Mouse (Mus musculus) forebrain, embryonic 13.5 days (tissue): ENCODE measurements at regions not wholly inside any gene's neighbourhood (a gene's known extent, or its start where the extent isn't known, plus 50 kb on each side); places are given as distances from the start of the nearest gene placed in this dataset.

Experiments
- ATAC-seq: fragments of 200-750 bp; cut with Nextera tagmentation; 2 replicates; pipeline ENCODE4 v1.8.0; 2017
- H3K27ac ChIP-seq: fragments of 300-500 bp; sonication (generic); 2 replicates; pipeline ENCODE4 v1.5.1; 2015; ENCODE audit warnings: inconsistent platforms, mild to moderate bottlenecking, moderate library complexity
- H3K27me3 ChIP-seq: fragments of 300-500 bp; sonication (generic); 2 replicates; pipeline ENCODE4 v1.6.1; 2015; ENCODE audit warnings: mild to moderate bottlenecking, inconsistent platforms
- H3K36me3 ChIP-seq: fragments of 300-500 bp; sonication (generic); 2 replicates; pipeline ENCODE4 v1.6.1; 2015; ENCODE audit warnings: mild to moderate bottlenecking, inconsistent platforms; ENCODE audit not compliant: poor library complexity, severe bottlenecking
- H3K4me1 ChIP-seq: fragments of 300-500 bp; sonication (generic); 2 replicates; pipeline ENCODE4 v1.6.1; 2015; ENCODE audit warnings: inconsistent platforms
- H3K4me2 ChIP-seq: fragments of 300-500 bp; sonication (generic); 2 replicates; pipeline ENCODE4 v1.6.1; 2015; ENCODE audit warnings: inconsistent platforms, mild to moderate bottlenecking, moderate library complexity
- H3K4me3 ChIP-seq: fragments of 300-500 bp; sonication (generic); 2 replicates; pipeline ENCODE4 v1.5.1; 2015; ENCODE audit warnings: mild to moderate bottlenecking, inconsistent platforms
- H3K9ac ChIP-seq: fragments of 300-500 bp; sonication (generic); 2 replicates; pipeline ENCODE4 v1.6.1; 2015; ENCODE audit warnings: mild to moderate bottlenecking, inconsistent platforms
- H3K9me3 ChIP-seq: fragments of 300-500 bp; sonication (generic); replicated peaks from 2 replicates; pipeline ENCODE4 v1.6.1; 2016; ENCODE audit warnings: inconsistent platforms
- WGBS: fragments of 180-500 bp; shearing (Covaris S2); methylation state at CpG from one replicate; pipeline ENCODE4 v1.1.7; 2015; 5-methylcytosine and 5-hydroxymethylcytosine counted together

DNA sequence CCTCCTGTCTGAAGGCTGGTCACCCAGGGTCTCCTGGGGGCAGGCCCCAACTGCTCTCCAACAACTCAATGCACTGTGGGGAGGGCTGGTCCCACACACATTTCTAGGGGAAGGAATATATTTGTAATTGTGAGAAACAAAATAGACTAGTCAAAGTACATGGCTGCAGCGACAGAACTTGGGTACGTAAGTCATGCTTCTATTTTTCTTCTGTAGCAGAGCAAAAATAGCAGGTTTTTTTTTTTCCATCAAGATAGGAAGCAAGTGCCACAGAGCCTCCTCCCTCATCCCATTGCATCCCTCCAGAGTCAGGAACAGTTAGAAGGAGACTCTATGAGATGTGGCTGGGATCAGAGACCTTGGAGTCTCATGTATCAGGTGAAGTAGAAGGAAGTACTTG, 124.9 kb upstream of the Tnr start:
- no peak overlapping the region for H3K27ac ChIP-seq
- H3K4me1 ChIP-seq = no peaks in the 10 kb centered on the region
- H3K9ac ChIP-seq = no peak overlapping the region
- no peak for ATAC-seq
- no peaks in the 10 kb centered on the region for H3K36me3 ChIP-seq
- H3K4me3 ChIP-seq = no peak overlapping the region
- H3K9me3 ChIP-seq = 0 out of 2 replicates have a peak, but pooled peaks cover 3% of the 10 kb centered on the region
- H3K27me3 ChIP-seq = no peaks in the 10 kb centered on the region
- no peak overlapping the region for H3K4me2 ChIP-seq
- WGBS = 99% methylated on average over 2 of the region's 2 CpGs

DNA sequence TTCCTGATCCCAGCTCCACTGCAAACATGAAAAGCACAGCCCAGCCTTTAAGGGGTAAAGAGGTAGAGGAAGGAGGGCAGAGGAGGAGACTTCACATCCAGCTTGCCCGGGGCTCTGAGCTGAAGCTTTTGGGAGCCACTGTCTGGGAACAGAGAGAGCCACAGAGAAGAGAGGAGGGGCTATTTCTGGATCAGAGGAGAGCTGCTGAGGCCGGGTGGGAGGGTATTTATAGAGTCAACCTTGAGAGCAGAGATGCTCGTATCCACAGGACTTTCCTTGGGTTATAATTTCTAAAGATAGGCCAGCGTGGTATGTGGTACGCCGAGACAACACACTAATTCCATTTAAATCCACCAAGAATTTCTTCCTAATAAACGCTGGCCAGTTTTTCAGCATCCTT, 117.3 kb upstream of the Tnr start:
- Histone ChIP-seq H3K4me3 (no peak overlapping the region), H3K36me3 (no peaks in the 10 kb centered on the region), H3K9ac (no peak overlapping the region), H3K4me1 (no peaks in the 10 kb centered on the region), H3K27me3 (no peaks in the 10 kb centered on the region), H3K9me3 (0 out of 2 replicates have a peak, but pooled peaks cover 3% of the 10 kb centered on the region), H3K4me2 (no peak overlapping the region), H3K27ac (no peak overlapping the region)
- WGBS = 86% methylated on average over 7 of the region's 7 CpGs
- no peak for ATAC-seq

DNA sequence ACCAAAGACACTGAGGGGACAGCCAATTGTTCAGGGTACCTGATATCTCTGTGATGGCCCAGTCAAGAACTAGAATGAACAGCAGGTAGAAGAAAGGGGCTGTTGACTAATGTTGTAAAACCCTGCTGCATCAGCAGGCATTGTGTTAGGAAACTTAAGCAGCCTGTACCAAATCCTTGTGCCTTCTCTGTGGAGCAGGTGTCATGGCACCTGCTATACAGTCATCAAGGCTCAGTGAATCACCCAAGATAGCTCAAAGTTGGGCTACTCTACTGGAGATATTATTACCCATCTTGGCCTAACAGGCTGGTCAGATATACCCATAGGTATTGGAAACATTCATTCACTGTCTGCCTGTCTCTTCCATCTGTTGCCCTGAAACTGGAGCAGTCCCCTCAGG, 116.8 kb upstream of the Tnr start:
- Histone ChIP-seq H3K4me1 (no peaks in the 10 kb centered on the region), H3K9me3 (0 out of 2 replicates have a peak, but pooled peaks cover 3% of the 10 kb centered on the region), H3K4me2 (no peak overlapping the region), H3K36me3 (no peaks in the 10 kb centered on the region), H3K9ac (no peak overlapping the region), H3K27me3 (no peaks in the 10 kb centered on the region), H3K27ac (no peak overlapping the region), H3K4me3 (no peak overlapping the region)
- ATAC-seq = no peak

DNA sequence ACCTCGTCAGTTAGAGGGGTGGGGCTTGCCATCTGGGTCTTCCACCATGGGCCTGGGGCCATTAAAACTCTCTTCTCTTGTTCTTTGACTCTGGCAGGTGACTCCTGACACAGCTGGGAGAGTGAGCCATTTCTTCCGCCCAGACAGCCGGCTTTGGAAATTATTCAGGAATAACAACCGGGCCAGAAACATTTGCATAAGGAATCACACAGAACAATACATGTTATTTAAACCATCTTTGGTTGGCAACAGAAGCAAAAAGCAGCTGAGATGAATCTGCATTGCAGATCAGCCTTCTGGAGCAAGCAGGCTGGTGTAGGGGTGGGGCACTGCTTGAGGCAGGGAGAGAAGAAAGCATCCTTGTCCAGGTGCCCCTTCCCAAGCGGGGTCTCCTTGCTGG, 110.2 kb upstream of the Tnr start:
- no peak overlapping the region for H3K9ac ChIP-seq
- no peaks in the 10 kb centered on the region for H3K36me3 ChIP-seq
- ATAC-seq = peak; percentile 93
- H3K4me2 ChIP-seq = no peak overlapping the region
- peaks cover 28% of the 10 kb centered on the region for H3K4me1 ChIP-seq
- no peaks in the 10 kb centered on the region for H3K27me3 ChIP-seq
- WGBS = 24% methylated on average over 5 of the region's 5 CpGs
- H3K4me3 ChIP-seq = no peak overlapping the region
- H3K9me3 ChIP-seq = no peaks in the 10 kb centered on the region
- H3K27ac ChIP-seq = peak overlapping the region; percentile 68

DNA sequence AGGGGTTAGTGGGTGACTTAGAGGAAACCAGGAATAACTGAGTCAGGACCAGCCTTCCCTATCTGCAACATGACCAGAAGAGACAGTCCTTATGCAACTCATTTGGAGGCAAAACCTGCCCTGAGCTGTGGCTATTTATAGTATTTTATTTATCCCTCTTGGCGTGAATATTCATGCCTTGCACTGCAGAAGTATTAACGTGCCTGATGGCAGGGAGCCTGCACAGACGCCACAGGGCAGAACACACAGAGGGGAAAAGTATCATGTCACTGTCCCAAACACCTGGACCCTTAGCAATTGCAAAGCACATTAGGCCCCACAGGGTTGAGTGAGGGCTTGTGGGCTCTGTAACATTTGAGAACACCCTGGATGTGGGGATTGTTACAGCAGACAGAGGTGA, 107.9 kb upstream of the Tnr start:
- H3K4me2 ChIP-seq = no peak overlapping the region
- ATAC-seq = no peak
- no peaks in the 10 kb centered on the region for H3K36me3 ChIP-seq
- H3K4me3 ChIP-seq = no peak overlapping the region
- 42% methylated on average over 3 of the region's 3 CpGs for WGBS
- H3K9me3 ChIP-seq = no peaks in the 10 kb centered on the region
- H3K27me3 ChIP-seq = no peaks in the 10 kb centered on the region
- no peak overlapping the region for H3K9ac ChIP-seq
- H3K27ac ChIP-seq = peak overlapping the region; percentile 21; the same call in 1 of the 2 replicates
- H3K4me1 ChIP-seq = peaks cover 28% of the 10 kb centered on the region

DNA sequence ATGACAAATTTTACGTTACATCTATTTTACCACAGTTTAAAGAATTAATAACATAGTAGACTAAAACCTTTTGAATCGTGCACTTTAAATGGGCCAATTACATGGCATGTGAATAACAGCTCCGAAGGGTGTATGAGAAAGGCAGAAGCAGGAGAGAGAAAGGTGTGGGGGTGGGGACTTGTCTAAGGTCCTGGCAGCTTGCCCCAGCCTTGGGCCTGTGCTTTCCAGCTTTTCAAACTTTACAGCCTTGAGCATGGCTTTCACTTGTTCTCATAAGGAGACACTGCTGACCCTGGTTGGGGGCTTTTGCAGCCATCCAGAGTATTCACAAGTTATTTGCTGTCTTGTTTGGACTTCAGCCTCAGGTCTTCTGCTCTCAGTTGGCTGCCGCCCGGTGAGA, 106.4 kb upstream of the Tnr start:
- no peaks in the 10 kb centered on the region for H3K27me3 ChIP-seq
- H3K9me3 ChIP-seq = no peaks in the 10 kb centered on the region
- no peak overlapping the region for H3K9ac ChIP-seq
- 68% methylated on average over 5 of the region's 5 CpGs for WGBS
- H3K4me1 ChIP-seq = peaks cover 28% of the 10 kb centered on the region
- H3K27ac ChIP-seq = no peak overlapping the region
- no peak for ATAC-seq
- H3K4me3 ChIP-seq = no peak overlapping the region
- no peaks in the 10 kb centered on the region for H3K36me3 ChIP-seq
- no peak overlapping the region for H3K4me2 ChIP-seq

DNA sequence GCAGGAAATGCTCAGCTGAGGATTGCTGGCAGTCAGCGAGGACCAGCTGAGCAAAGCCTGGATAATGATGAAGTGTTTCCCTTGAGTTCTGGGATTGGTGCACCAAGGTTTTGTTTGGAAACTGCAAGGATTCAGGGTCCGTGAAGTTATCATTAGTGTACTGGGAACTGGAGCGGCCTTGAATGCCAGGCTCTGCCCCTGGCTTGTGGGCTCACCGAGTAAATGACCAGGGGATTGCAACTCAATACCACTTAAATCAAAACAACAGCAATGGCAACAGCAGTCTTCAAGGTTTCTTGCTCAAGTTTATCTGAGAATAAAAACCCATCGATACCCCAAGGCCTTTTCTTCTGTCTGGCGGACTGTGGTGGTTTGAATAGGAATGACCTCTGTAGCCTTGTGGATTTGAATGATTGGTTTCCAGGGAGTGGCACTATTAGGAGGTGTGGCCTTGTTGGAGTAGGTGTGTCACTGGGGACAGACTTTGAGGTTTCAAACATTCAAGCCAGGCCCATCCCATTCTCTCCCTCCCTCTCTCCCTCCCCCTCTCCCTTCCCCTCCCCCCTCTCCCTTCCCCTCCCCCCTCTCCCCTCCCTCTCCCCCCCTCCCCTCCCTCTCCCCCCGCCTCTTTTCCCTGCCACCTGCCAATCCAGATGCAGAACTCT, 104.1 kb upstream of the Tnr start:
- Histone ChIP-seq H3K4me3 (no peak overlapping the region), H3K27me3 (no peaks in the 10 kb centered on the region), H3K4me2 (no peak overlapping the region), H3K9me3 (no peaks in the 10 kb centered on the region), H3K4me1 (peaks cover 21% of the 10 kb centered on the region), H3K36me3 (no peaks in the 10 kb centered on the region), H3K27ac (no peak overlapping the region), H3K9ac (no peak overlapping the region)
- 71% methylated on average over 6 of the region's 7 CpGs for WGBS
- ATAC-seq = no peak

DNA sequence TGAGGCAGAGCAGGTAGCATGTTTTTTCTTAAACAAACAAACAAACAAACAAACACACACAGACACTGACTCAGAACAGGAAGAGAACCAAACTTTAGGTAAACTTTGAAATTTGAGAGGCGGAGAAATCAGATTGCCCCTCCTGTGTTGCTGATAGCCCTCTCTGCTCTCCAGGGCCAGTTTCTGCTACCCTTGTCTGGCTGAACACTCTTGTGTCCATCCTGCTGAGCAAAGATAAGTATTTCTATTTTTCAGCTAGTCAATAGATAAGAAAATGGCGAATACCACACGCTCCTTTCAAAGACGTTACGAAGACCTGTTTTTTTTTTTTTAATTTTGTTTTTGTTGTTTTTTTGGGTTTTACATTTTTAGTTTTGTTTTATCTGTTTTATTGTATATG, 103.4 kb upstream of the Tnr start:
- Histone ChIP-seq H3K27me3 (no peaks in the 10 kb centered on the region), H3K27ac (no peak overlapping the region), H3K4me3 (no peak overlapping the region), H3K36me3 (no peaks in the 10 kb centered on the region), H3K9ac (no peak overlapping the region), H3K4me2 (no peak overlapping the region), H3K4me1 (peaks cover 19% of the 10 kb centered on the region), H3K9me3 (no peaks in the 10 kb centered on the region)
- no peak for ATAC-seq
- 94% methylated on average over 5 of the region's 5 CpGs for WGBS

DNA sequence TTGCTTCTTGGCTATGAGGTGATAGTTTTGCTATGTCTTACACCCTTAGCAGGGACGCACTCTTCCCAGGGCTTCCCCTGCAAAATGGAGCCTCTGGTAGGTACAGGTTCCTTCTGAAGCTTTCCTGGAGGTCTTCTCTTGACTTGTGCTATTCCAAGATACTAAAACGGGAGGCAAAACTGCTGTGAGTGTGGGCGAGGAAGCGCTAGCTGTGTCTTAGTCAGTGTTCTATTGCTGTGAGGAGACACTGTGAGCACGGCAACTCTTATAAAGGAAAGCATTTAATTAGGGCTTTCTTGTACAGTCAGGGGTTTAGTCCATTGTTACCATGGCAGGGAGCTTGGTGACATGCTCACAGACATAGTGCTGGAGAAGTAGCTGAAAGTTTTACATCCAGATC, 99.9 kb upstream of the Tnr start:
- H3K27ac ChIP-seq = no peak overlapping the region
- no peaks in the 10 kb centered on the region for H3K36me3 ChIP-seq
- WGBS = 82% methylated on average over 5 of the region's 5 CpGs
- H3K4me3 ChIP-seq = no peak overlapping the region
- H3K4me2 ChIP-seq = no peak overlapping the region
- no peak for ATAC-seq
- no peaks in the 10 kb centered on the region for H3K27me3 ChIP-seq
- no peak overlapping the region for H3K9ac ChIP-seq
- no peaks in the 10 kb centered on the region for H3K4me1 ChIP-seq
- no peaks in the 10 kb centered on the region for H3K9me3 ChIP-seq

DNA sequence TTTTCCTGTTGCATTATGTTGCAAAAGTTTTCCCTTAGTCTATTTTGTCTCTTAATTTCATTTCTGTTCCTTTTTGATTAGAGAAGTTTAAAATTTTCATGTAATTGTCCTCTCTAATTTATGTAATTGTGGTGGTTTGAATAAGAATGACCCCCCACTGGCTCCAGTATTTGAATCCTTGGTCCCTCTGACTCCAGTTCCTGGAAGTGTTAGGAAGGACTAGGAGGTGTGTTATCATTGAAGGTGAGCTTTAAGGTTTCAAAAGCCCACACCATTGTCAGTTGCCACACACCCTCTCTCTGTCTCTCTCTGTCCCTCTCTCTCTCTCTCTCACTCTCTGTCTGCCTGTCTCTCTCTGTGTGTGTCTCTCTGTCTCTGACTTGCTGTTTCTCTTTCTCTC, 93.6 kb upstream of the Tnr start:
- no peak for ATAC-seq
- Histone ChIP-seq H3K9ac (no peak overlapping the region), H3K9me3 (no peaks in the 10 kb centered on the region), H3K27me3 (no peaks in the 10 kb centered on the region), H3K4me2 (no peak overlapping the region), H3K4me3 (no peak overlapping the region), H3K27ac (no peak overlapping the region), H3K4me1 (no peaks in the 10 kb centered on the region), H3K36me3 (no peaks in the 10 kb centered on the region)

DNA sequence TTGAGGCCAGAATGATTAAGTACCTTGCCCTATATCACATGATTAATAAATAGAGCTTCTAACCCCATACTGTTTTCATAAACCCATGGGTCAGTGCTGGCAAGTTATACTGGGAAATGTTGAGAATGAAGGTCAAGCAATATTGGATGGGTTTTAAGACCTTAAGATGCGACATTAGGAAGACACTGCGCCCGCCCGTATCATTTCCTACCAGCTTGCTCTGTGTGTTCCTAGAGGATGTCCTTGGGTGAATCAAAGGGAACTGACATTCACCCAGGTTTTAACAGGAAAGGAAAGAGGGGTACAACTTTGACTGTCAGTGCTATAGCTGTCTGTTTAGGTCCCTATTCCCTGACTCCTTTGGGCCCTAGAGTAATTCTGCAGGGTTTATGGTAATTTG, 90.0 kb upstream of the Tnr start:
- Histone ChIP-seq H3K9me3 (no peaks in the 10 kb centered on the region), H3K9ac (no peak overlapping the region), H3K27ac (no peak overlapping the region), H3K4me2 (no peak overlapping the region), H3K36me3 (no peaks in the 10 kb centered on the region), H3K4me1 (no peaks in the 10 kb centered on the region), H3K27me3 (no peaks in the 10 kb centered on the region), H3K4me3 (no peak overlapping the region)
- 92% methylated on average over 4 of the region's 4 CpGs for WGBS
- ATAC-seq = no peak

DNA sequence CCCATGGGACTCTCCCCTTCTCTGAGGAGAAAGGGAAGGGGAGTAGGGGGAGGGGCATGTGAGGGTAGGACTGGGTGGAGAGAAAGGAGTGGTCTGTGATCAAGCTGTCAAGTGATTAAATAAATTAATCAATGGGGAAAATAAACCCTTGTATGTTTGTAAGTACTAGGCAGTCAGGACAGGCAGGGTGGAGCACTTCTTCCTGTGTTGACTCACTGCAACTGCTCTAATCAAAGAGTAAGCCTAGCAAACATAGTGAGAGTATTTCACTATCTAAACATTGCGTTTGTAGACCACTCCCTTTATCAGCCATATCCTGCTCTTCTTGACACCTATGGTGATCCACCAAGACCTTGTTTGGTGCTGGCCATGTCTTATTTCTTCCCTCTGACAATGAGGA, 82.8 kb upstream of the Tnr start:
- Histone ChIP-seq H3K36me3 (no peaks in the 10 kb centered on the region), H3K4me3 (no peak overlapping the region), H3K4me2 (no peak overlapping the region), H3K4me1 (peaks cover 6% of the 10 kb centered on the region; the same call in 1 of the 2 replicates), H3K9ac (no peak overlapping the region), H3K27me3 (no peaks in the 10 kb centered on the region), H3K27ac (no peak overlapping the region), H3K9me3 (no peaks in the 10 kb centered on the region)
- no peak for ATAC-seq
- 85% methylated on average over 1 of the region's 1 CpGs for WGBS

DNA sequence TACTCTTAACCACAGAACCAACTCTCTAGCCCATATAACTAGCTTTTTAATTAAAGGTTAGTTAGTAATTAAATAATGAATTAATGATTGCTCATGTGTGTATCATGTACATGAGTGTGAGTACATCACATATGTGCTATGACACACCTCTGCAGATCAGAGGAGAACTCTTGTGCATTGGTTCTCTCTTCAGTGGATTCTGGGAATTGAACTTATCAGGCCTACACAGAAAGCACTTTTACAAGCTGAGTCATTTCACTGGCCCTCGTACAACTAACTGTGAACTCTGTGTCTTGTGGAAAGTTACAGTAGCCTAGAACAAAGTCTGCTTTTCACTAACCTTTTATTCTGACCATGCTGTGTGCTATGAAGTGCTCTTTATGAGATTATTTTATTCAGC, 79.5 kb upstream of the Tnr start:
- no peaks in the 10 kb centered on the region for H3K27me3 ChIP-seq
- no peak overlapping the region for H3K27ac ChIP-seq
- H3K4me2 ChIP-seq = no peak overlapping the region
- 70% methylated on average over 1 of the region's 1 CpGs for WGBS
- no peak for ATAC-seq
- no peaks in the 10 kb centered on the region for H3K9me3 ChIP-seq
- no peaks in the 10 kb centered on the region for H3K36me3 ChIP-seq
- peaks cover 6% of the 10 kb centered on the region; the same call in 1 of the 2 replicates for H3K4me1 ChIP-seq
- H3K4me3 ChIP-seq = no peak overlapping the region
- H3K9ac ChIP-seq = no peak overlapping the region
